ENCODE assay signal across 10 mouse cellular contexts in genomic region chr9:123440230-123441058, GRCm38 (mm10). TPM values are rescaled to one million over a fixed set of nuclear protein-coding genes. Genes with fewer than 3 reads are reported as not detected.
DNase-seq lines count a peak whose midpoint lies in the region.
"Had no signal": no experiment of that assay in that cellular context is flagged by ENCODE, and none has a peak within 500 bp of the region (broad histone marks: within the 10 kb centered on the region; RNA-seq: fewer than 3 reads in every experiment).

No protein-coding gene starts in this region.

- DNase-seq in adrenal gland, postnatal 10 days = peak; percentile 26
- DNase-seq in adrenal gland, postnatal 4 days (ENCODE audit: low spot score in 2 of 2) = no peak
- peak; percentile 10 for DNase-seq in kidney, postnatal 14 days
- DNase-seq in kidney, adult 11 months = no peak
- peak; percentile 33 for DNase-seq in A20 (ENCODE audit: low read depth, low spot score)
- DNase-seq in heart, postnatal 14 days = peak; percentile 31 to 52
- DNase-seq in kidney, adult 9 months = no peak
- no peak for DNase-seq in frontal cortex, postnatal 14 days (ENCODE audit: low spot score in 2 of 2)
- DNase-seq: cerebellum, adult 8-10 months; thymus, postnatal 36 days had no signal

- intact Hi-C loops in heart, postnatal 14 days (cut with DNase I) = no loop called here

RNA-seq across cellular contexts. Expression of gene Limd1, which starts 38.1 kb away (rescaled TPM):
- 10 to 100 TPM; 31.8 to 35.9 TPM for total RNA-seq in adrenal gland, postnatal 10 days (2021)
- 10 to 100 TPM; 41.7 to 47.3 TPM for total RNA-seq in adrenal gland, postnatal 4 days (2021)
- 10 to 100 TPM; 41.9 to 43.6 TPM for total RNA-seq in heart, postnatal 14 days (2021)

Comparison
In these comparisons a context has a peak if more than half of its experiments do, and no peak if none do; other contexts are left out.
1. DNase-seq: peak in adrenal gland, postnatal 10 days (single experiment), kidney, postnatal 14 days (single experiment), A20 (single experiment) and heart, postnatal 14 days (2 of 2); none in adrenal gland, postnatal 4 days (0 of 2), kidney, adult 11 months (single experiment), kidney, adult 9 months (single experiment) and frontal cortex, postnatal 14 days (0 of 2).